Mouse (Mus musculus): ENCODE measurements at regions not wholly inside any gene's neighbourhood (a gene's known extent, or its start where the extent isn't known, plus 50 kb on each side); places are given as distances from the start of the nearest gene placed in this dataset.

- no peak for DNase-seq (ENCODE audit: low spot score)
Measured at GRCm38 (mm10) chr3:140059102-140059501, 853.6 kb downstream of the Stpg2 start.

GRCm38 (mm10) chr3:140059522-140060110 lies 854.1 kb downstream of the Stpg2 start:
- DNase-seq (ENCODE audit: low spot score): no peak

GRCm38 (mm10) chr3:140061769-140062381 lies 856.4 kb downstream of the Stpg2 start:
- DNase-seq (ENCODE audit: low spot score): no peak

- DNase-seq (ENCODE audit: low spot score): no peak
Measured at GRCm38 (mm10) chr3:140062880-140063279, 857.4 kb downstream of the Stpg2 start.

GRCm38 (mm10) chr3:140084333-140084732 lies 878.8 kb downstream of the Stpg2 start:
- DNase-seq (ENCODE audit: low spot score): no peak

- DNase-seq (ENCODE audit: low spot score): no peak
Measured at GRCm38 (mm10) chr3:140085385-140085784, 879.9 kb downstream of the Stpg2 start.

- no peak for DNase-seq (ENCODE audit: low spot score)
Measured at GRCm38 (mm10) chr3:140088019-140088418, 882.5 kb downstream of the Stpg2 start.

- DNase-seq (ENCODE audit: low spot score): no peak
Measured at GRCm38 (mm10) chr3:140091900-140092299, 886.4 kb downstream of the Stpg2 start.

GRCm38 (mm10) chr3:140096854-140097540 lies 891.5 kb downstream of the Stpg2 start:
- DNase-seq (ENCODE audit: low spot score): no peak

- DNase-seq (ENCODE audit: low spot score): no peak
Measured at GRCm38 (mm10) chr3:140109401-140109800, 903.9 kb downstream of the Stpg2 start.

- DNase-seq (ENCODE audit: low spot score): no peak
Measured at GRCm38 (mm10) chr3:140111414-140112172, 906.1 kb downstream of the Stpg2 start.

GRCm38 (mm10) chr3:140115116-140115515 lies 909.6 kb downstream of the Stpg2 start:
- DNase-seq (ENCODE audit: low spot score): no peak

- DNase-seq (ENCODE audit: low spot score): no peak
Measured at GRCm38 (mm10) chr3:140127310-140127709, 921.8 kb downstream of the Stpg2 start.

- DNase-seq (ENCODE audit: low spot score): no peak
Measured at GRCm38 (mm10) chr3:140129065-140129778, 923.7 kb downstream of the Stpg2 start.

- DNase-seq (ENCODE audit: low spot score): no peak
Measured at GRCm38 (mm10) chr3:140143900-140144299, 938.4 kb downstream of the Stpg2 start.

- DNase-seq (ENCODE audit: low spot score): no peak
Measured at GRCm38 (mm10) chr3:140147158-140147933, 941.9 kb downstream of the Stpg2 start.

- no peak for DNase-seq (ENCODE audit: low spot score)
Measured at GRCm38 (mm10) chr3:140150530-140150951, 945.0 kb downstream of the Stpg2 start.

GRCm38 (mm10) chr3:140179471-140179870 lies 974.0 kb downstream of the Stpg2 start:
- DNase-seq (ENCODE audit: low spot score): no peak

GRCm38 (mm10) chr3:140182690-140183089 lies 977.2 kb downstream of the Stpg2 start:
- no peak for DNase-seq (ENCODE audit: low spot score)

GRCm38 (mm10) chr3:140184899-140185525 lies 979.5 kb downstream of the Stpg2 start:
- DNase-seq (ENCODE audit: low spot score): no peak

GRCm38 (mm10) chr3:140205914-140206313 lies 1000.4 kb downstream of the Stpg2 start:
- DNase-seq (ENCODE audit: low spot score): no peak

Data from yolk sac, embryonic 10.5 days (tissue).